Mouse (Mus musculus) hindbrain, embryonic 10.5 days (tissue): Measurements from ENCODE around the gene Gm21119. TPM values are rescaled to one million over a fixed set of nuclear protein-coding genes. Genes with fewer than 3 reads are reported as not detected.
"Not testable (repeated sequence)": the region's sequence is repeated elsewhere in the genome, so short reads cannot be mapped to it uniquely, and the experiment has no call there.

ENCODE experiments used
- DNase-seq: peaks from one replicate; pipeline ENCODE4 v3.0.0-alpha.2; 2017; ENCODE audit warnings: low spot score
- H3K27ac ChIP-seq: fragments of 300-500 bp; sonication (generic); 2 replicates; pipeline ENCODE4 v1.5.1; 2016; ENCODE audit warnings: mild to moderate bottlenecking, moderate library complexity
- H3K27me3 ChIP-seq: fragments of 300-500 bp; sonication (generic); 2 replicates; pipeline ENCODE4 v1.6.1; 2016; ENCODE audit warnings: mild to moderate bottlenecking; ENCODE audit not compliant: poor library complexity, insufficient read depth, severe bottlenecking
- H3K36me3 ChIP-seq: fragments of 300-500 bp; sonication (generic); 2 replicates; pipeline ENCODE4 v1.6.1; 2016; ENCODE audit warnings: mild to moderate bottlenecking, moderate library complexity
- H3K4me1 ChIP-seq: fragments of 300-500 bp; sonication (generic); replicated peaks from 2 replicates; pipeline ENCODE4 v1.6.1; 2016; ENCODE audit warnings: mild to moderate bottlenecking
- H3K4me3 ChIP-seq: fragments of 300-500 bp; sonication (generic); 2 replicates; pipeline ENCODE4 v1.5.1; 2016; ENCODE audit warnings: mild to moderate bottlenecking, moderate library complexity
- H3K9me3 ChIP-seq: fragments of 300-500 bp; sonication (generic); 2 replicates; pipeline ENCODE4 v1.6.1; 2016; ENCODE audit warnings: mild to moderate bottlenecking, moderate library complexity
- WGBS: fragments of 180-500 bp; shearing (Covaris S2); methylation state at CpG from one replicate; pipeline ENCODE4 v1.1.7; 2016; 5-methylcytosine and 5-hydroxymethylcytosine counted together
- polyA plus RNA-seq: library from polyadenylated mRNA; unstranded; fragments of >200 nt; fragmentation: Nextera tagmentation; extraction: Ambion mirVana; gene quantifications from 2 replicates; pipeline ENCODE4 v1.2.1, GENCODE M21; 2016

The Gm21119 gene
- polyA plus RNA-seq = 0.06 TPM in 1 of 2 replicates, not detected in the other

- DNase-seq, H3K36me3 ChIP-seq, H3K9me3 ChIP-seq, H3K4me1 ChIP-seq, H3K4me3 ChIP-seq, H3K27ac ChIP-seq, H3K27me3 ChIP-seq: not testable (repeated sequence)
- WGBS = no CpG with 5 or more reads among the region's 2 CpGs
Measured at GRCm38 (mm10) chr8:20614619-20615018, at the start of gene Gm21119. Gene Gm21119 (plus strand): TSS chr8:20614919.

GRCm38 (mm10) chr8:20566753-20567152 lies 48.0 kb upstream of the Gm21119 start:
- H3K27me3 ChIP-seq, H3K27ac ChIP-seq, H3K4me1 ChIP-seq, DNase-seq, H3K9me3 ChIP-seq, H3K4me3 ChIP-seq, H3K36me3 ChIP-seq: not testable (repeated sequence)
- 80% methylated on average over 1 of the region's 1 CpGs for WGBS

- H3K4me1 ChIP-seq, DNase-seq, H3K27me3 ChIP-seq, H3K9me3 ChIP-seq, H3K27ac ChIP-seq, H3K4me3 ChIP-seq, H3K36me3 ChIP-seq: not testable (repeated sequence)
- WGBS = 95% methylated on average over 5 of the region's 6 CpGs
Measured at GRCm38 (mm10) chr8:20581081-20581480, 33.6 kb upstream of the Gm21119 start.

DNA sequence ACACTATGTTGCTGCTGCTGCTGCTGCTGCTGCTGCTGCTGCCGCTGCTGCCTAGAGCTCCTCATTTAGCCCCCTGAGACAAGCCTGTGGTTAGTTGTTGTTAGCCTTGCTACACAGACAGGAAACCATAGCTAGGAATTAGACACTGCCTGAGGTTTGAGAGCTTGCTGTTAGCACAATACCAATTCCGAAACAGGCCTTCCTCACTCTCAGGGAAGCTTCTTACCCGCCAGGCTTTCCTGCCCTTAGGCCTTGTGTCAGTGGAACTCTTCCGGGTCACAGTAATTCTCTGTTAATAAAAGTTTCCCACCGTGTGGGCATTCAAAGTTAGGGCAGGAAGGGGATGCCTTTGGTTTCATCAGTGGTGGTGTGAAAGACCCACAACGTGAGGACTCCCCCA lies 31.9 kb upstream of the Gm21119 start:
- DNase-seq, H3K27ac ChIP-seq: not testable (repeated sequence)

GRCm38 (mm10) chr8:20588268-20589177 lies 26.2 kb upstream of the Gm21119 start:
- not testable (repeated sequence) for H3K36me3 ChIP-seq, H3K27ac ChIP-seq, H3K4me3 ChIP-seq, DNase-seq, H3K9me3 ChIP-seq, H3K27me3 ChIP-seq, H3K4me1 ChIP-seq
- 28% methylated on average over 10 of the region's 12 CpGs for WGBS

More for the DNA sequence above, 31.9 kb upstream of the Gm21119 start:
- not testable (repeated sequence) for H3K9me3 ChIP-seq, H3K36me3 ChIP-seq, H3K27me3 ChIP-seq, H3K4me1 ChIP-seq, H3K4me3 ChIP-seq
- 79% methylated on average over 5 of the region's 6 CpGs for WGBS

DNA sequence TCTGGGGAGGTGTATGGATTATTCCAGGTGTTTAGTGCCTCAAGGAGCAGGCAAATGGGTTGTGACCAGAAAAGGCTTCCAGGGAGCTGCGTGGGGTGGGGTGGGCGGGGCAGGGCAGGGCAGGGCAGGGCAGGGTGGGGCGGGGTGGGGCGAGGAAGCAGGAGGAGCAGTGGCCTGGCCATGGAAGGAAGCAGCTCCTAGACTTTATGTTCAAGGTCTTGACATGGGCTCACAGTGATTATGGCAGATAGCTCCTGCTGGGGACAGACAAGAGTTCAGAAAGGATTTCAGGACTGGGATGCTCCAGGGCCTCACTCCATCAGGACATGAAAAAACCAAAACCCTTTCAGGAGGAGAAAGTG lies 25.6 kb upstream of the Gm21119 start:
- 78% methylated on average over 2 of the region's 4 CpGs for WGBS
- not testable (repeated sequence) for H3K9me3 ChIP-seq, H3K27me3 ChIP-seq, H3K36me3 ChIP-seq, DNase-seq, H3K27ac ChIP-seq, H3K4me1 ChIP-seq, H3K4me3 ChIP-seq

GRCm38 (mm10) chr8:20590117-20590997 lies 24.4 kb upstream of the Gm21119 start:
- not testable (repeated sequence) for H3K36me3 ChIP-seq, H3K27ac ChIP-seq, H3K27me3 ChIP-seq, H3K9me3 ChIP-seq, H3K4me1 ChIP-seq, H3K4me3 ChIP-seq
- DNase-seq = peak; percentile 2
- WGBS = 80% methylated on average over 4 of the region's 9 CpGs

DNA sequence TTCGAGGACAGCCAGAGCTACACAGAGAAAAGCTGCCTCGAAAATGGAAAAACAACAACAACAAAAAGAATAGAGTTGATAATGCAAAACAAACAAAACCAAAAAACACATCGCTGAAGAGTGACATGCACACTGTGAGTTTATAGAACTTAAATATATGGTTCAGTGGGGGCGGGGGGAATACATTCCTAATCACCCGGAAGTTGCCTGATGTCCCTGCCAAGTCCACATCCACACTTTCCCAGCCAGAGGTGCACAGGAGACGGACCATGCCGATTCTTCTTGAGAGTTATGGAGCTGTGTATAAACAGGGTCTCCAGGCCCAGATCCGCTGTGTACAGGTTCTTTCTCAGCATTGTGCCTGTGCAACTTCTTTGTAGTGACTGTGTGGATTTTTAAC lies 23.7 kb upstream of the Gm21119 start:
- H3K4me3 ChIP-seq, H3K27me3 ChIP-seq, H3K27ac ChIP-seq, H3K9me3 ChIP-seq, H3K36me3 ChIP-seq, H3K4me1 ChIP-seq, DNase-seq: not testable (repeated sequence)
- 86% methylated on average over 5 of the region's 8 CpGs for WGBS

GRCm38 (mm10) chr8:20592732-20593272 lies 21.9 kb upstream of the Gm21119 start:
- H3K4me1 ChIP-seq, H3K27me3 ChIP-seq, H3K27ac ChIP-seq, H3K4me3 ChIP-seq, H3K36me3 ChIP-seq, DNase-seq: not testable (repeated sequence)
- H3K9me3 ChIP-seq = peaks cover 11% of the 10 kb centered on the region
- 52% methylated on average over 1 of the region's 5 CpGs for WGBS

DNA sequence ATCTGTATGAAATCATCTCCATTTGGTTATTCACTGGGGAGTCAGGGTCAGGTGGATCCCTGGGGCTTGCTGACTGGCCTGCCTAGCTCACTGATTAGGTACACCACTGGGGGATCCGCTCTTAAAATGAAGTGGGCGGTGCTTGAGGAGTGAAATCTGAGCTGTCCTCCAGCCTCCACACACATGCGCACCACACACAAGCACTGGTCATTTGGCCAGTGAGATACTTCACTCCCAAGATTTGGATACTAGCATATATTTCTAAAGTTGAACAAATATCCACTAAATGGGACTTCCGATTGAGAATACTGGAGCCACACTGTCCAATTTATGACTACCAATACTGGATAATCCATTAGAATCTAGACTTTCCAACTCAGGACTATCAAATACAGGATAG lies 20.9 kb upstream of the Gm21119 start:
- not testable (repeated sequence) for H3K36me3 ChIP-seq, H3K4me1 ChIP-seq, DNase-seq, H3K4me3 ChIP-seq, H3K27ac ChIP-seq, H3K27me3 ChIP-seq
- WGBS = no CpG with 5 or more reads among the region's 4 CpGs
- H3K9me3 ChIP-seq = peaks cover 11% of the 10 kb centered on the region

DNA sequence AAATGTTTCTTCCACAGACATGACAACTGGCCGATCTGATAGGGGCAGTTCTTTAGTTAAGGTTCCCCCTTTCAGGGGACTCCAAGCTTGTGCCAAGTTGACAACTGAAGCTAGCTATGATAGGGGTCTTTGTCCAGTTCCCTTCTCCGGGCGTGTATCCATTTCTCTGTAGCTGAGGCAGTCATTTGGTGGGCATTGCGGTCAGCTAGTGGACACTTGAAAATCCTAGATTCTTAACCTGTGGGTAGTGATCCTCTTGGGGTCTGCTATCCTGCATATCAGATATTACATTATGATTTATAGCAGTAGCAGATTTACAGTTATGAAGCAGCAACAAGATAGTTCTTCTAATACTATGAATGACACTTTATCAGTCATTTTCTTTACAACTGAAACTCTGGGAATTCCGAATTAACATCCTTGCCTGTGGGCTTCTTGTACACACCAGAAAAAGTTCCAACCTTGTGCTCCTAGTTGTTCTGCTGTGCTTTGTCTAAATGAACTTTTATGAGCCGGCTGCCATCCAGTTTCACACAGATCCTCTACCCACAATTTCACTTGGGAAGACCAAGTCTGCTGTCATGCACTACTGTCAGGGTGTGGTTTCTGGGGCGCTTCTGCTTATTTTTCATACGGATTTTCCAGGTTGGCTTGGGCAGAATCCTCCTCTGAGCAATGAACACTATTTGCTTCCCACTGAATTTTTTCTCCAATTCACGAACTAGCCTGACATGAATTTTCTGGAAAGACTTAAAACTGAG lies 18.5 kb upstream of the Gm21119 start:
- not testable (repeated sequence) for H3K36me3 ChIP-seq, H3K9me3 ChIP-seq, H3K4me3 ChIP-seq, H3K4me1 ChIP-seq, H3K27me3 ChIP-seq, DNase-seq, H3K27ac ChIP-seq
- 89% methylated on average over 6 of the region's 9 CpGs for WGBS

DNA sequence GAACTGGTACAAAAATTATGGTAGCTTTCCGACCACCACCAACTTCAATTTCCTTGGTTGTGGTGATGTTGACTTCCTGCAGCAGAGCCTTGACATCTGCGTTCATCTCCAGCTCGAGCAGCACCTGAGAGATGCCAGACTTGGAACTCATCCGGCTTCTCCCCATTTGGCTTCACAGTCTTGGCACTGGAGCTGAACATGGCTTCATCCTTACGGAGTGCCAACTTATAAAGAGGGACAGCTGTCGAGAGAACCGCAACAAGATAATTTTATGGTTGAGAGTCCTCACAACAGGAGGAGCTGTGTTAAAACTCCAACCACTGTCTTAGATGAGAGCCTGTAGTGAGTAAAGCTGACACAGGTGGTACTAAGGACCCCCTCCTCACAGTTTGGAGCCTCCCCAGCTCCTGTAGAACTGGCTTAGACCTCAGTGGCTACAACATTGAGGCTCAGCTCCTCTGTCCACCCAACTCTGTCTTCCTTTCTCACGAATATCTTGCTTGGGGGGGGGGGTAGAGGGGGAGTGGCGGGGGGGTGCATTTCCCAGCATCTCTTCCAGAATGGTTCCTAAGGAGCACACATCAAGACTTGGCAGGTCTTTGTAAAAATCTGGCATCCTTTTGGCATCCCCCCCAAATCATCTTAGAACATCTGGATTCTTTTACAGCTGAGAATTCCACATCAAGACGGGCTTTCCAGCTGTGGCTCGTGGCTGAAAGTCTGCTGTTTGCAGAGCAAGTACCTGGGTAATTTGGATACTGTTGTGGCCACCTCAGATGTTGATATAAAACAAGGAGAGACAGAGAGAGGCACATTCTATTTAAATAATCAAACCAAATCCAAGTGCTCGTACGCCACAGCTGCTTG lies 17.6 kb upstream of the Gm21119 start:
- WGBS = 84% methylated on average over 10 of the region's 13 CpGs
- H3K27me3 ChIP-seq, H3K36me3 ChIP-seq, H3K27ac ChIP-seq, H3K9me3 ChIP-seq, H3K4me1 ChIP-seq, H3K4me3 ChIP-seq: not testable (repeated sequence)
- DNase-seq = peak; percentile 1
